Mouse (Mus musculus): ENCODE data around the gene Pxmp4. TPM values are rescaled to one million over a fixed set of nuclear protein-coding genes. Genes with fewer than 3 reads are reported as not detected.
A peak's percentile ranks its signal among the peaks of the same experiment; 100 is the strongest.

Pxmp4 gene
- polyA plus RNA-seq, 1 experiment from 2014 or later = 28.0 TPM

DNA sequence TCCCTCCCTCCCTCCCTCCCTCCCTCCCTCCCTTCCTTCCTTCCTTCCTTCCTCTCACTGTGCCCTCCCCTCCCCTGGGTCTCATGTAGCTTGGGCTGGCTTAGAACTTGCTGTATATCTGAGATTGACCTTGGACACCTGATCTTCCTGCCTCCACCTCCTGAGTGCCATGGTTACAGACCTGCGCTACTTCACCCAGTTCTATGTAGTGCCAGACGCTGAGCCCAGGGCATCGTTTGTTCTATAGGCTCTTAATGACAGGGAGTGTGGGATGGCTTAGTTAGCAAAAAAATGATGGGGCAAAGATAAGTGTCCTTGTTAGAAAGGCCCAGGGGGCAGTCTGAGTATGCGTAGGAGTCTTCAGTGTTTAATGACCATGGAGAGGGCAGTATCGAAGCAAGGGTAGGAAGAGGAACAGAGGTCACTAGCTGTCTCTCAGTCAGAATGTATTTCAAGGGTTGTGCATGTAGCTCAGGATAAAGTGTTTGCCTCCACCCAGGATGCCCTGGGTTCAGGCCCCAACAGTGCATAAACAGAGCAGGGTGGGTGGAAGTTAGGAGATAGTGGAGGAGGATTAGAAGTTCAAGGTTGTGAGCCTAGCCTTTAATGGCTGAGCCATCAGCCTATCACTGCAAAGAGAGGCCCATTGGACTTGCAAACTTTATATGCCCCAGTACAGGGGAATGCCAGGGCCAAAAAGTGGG, 29.7 kb upstream of the Pxmp4 start:
- H3K27ac ChIP-seq = no peak overlapping the region
- no peaks in the 10 kb centered on the region for H3K9me3 ChIP-seq
- 80% methylated on average over 5 of the region's 5 CpGs for WGBS
- no peaks in the 10 kb centered on the region for H3K4me1 ChIP-seq (replicated peaks)
- peaks cover 13% of the 10 kb centered on the region for H3K36me3 ChIP-seq
- H3K4me3 ChIP-seq (replicated peaks) = no peak overlapping the region
- H3K9ac ChIP-seq = no peak overlapping the region
- no peak overlapping the region for H3K4me2 ChIP-seq (replicated peaks)
- 0 out of 2 replicates have a peak, but pooled peaks have one; percentile 14 for ATAC-seq
- no peaks in the 10 kb centered on the region for H3K27me3 ChIP-seq (replicated peaks)

DNA sequence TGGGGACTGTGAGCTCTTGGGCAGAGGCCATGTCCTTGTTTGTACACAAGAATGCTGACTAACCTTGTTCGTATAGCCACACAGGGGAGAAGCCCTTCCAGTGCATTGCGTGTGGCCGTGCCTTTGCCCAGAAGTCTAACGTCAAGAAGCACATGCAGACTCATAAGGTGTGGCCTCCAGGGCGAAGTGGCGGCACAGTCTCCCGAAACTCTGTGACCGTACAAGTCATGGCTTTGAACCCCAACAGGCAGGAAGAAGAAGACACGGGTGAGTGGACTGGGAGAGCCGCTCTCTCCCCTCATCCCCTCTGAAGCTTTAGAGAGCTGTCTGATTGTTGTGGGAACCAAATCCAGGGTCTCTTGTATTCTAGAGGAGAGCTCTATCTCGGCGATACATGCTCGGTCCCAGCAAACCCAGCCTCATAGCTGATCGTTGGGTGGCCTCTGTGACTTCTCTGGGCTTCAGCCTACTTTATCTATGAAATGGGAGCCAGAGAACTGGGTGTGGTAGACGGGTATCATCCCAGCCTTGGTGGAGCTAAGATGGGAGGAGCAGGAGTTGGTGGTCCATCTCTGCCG, 28.8 kb upstream of the Pxmp4 start:
- no peaks in the 10 kb centered on the region for H3K9me3 ChIP-seq
- WGBS = 92% methylated on average over 16 of the region's 16 CpGs
- no peak overlapping the region for H3K4me2 ChIP-seq (replicated peaks)
- no peaks in the 10 kb centered on the region for H3K4me1 ChIP-seq (replicated peaks)
- H3K27ac ChIP-seq = no peak overlapping the region
- peak; percentile 61; the same call in 1 of the 2 replicates for ATAC-seq
- H3K4me3 ChIP-seq (replicated peaks) = no peak overlapping the region
- no peaks in the 10 kb centered on the region for H3K27me3 ChIP-seq (replicated peaks)
- H3K9ac ChIP-seq = no peak overlapping the region
- peaks cover 8% of the 10 kb centered on the region; the same call in 1 of the 2 replicates for H3K36me3 ChIP-seq

- Histone ChIP-seq H3K36me3 (peaks cover 6% of the 10 kb centered on the region; the same call in 1 of the 2 replicates), H3K9me3 (no peaks in the 10 kb centered on the region), H3K4me2 (replicated peaks) (no peak overlapping the region), H3K4me3 (replicated peaks) (no peak overlapping the region), H3K9ac (no peak overlapping the region), H3K27ac (no peak overlapping the region), H3K27me3 (replicated peaks) (no peaks in the 10 kb centered on the region), H3K4me1 (replicated peaks) (no peaks in the 10 kb centered on the region)
- WGBS = 80% methylated on average over 5 of the region's 5 CpGs
- ATAC-seq = no peak
These were observed 27.0 kb upstream of the Pxmp4 start for GRCm38 (mm10) chr2:154630531-154630930.

- no peaks in the 10 kb centered on the region for H3K4me1 ChIP-seq (replicated peaks)
- no peak overlapping the region for H3K4me2 ChIP-seq (replicated peaks)
- no peaks in the 10 kb centered on the region for H3K27me3 ChIP-seq (replicated peaks)
- no peak for ATAC-seq
- H3K27ac ChIP-seq = no peak overlapping the region
- no peaks in the 10 kb centered on the region for H3K9me3 ChIP-seq
- H3K4me3 ChIP-seq (replicated peaks) = no peak overlapping the region
- H3K9ac ChIP-seq = no peak overlapping the region
- H3K36me3 ChIP-seq = peaks cover 4% of the 10 kb centered on the region; the same call in 1 of the 2 replicates
These were observed 20.6 kb upstream of the Pxmp4 start for GRCm38 (mm10) chr2:154624137-154624536.

DNA sequence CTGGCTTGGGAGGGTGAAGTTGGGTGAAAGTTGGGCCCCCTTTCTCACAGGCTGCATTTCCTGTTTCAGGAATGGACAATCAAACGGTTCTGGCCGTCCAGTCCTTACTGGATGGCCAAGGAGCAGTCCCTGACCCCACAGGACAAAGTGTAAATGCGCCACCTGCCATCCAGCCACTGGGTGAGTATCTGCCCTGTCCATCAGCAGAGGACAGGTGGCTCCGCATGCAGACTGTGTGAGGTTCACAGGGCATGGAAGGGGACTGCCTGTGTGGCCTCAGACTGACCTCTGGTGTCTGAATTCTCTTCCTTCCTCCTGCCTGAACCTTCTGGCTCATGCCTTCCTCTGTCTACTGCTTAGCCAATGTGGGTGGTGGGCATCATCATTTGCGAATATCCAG, 18.2 kb upstream of the Pxmp4 start:
- H3K4me2 ChIP-seq (replicated peaks) = no peak overlapping the region
- no peak overlapping the region for H3K4me3 ChIP-seq (replicated peaks)
- H3K4me1 ChIP-seq (replicated peaks) = no peaks in the 10 kb centered on the region; the same call in 1 of the 2 replicates
- 74% methylated on average over 5 of the region's 5 CpGs for WGBS
- peak; percentile 34; the same call in 1 of the 2 replicates for ATAC-seq
- H3K36me3 ChIP-seq = no peaks in the 10 kb centered on the region; the same call in 1 of the 2 replicates
- no peak overlapping the region for H3K9ac ChIP-seq
- no peaks in the 10 kb centered on the region for H3K9me3 ChIP-seq
- H3K27me3 ChIP-seq (replicated peaks) = no peaks in the 10 kb centered on the region
- H3K27ac ChIP-seq = no peak overlapping the region

DNA sequence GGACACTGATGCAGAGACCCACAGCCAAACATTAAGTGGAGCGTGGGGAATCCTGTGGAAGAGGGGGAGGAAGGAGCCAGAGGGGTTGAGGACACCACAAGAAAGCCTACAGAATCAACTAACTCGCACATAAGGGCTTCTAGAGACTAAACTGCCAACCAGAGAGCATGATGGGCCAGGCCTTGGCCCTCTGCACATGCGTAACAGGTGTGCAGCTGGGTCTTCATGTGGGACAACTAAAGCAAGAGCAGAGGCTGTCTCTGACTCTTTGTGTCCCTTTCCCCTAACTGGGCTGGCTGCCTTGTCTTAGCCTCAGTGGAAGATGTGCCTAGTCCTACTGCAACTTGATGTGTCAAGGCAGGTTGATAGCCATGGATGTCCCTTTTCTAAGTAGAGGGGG, 13.6 kb upstream of the Pxmp4 start:
- H3K9ac ChIP-seq = no peak overlapping the region
- H3K4me3 ChIP-seq (replicated peaks) = no peak overlapping the region
- H3K9me3 ChIP-seq = no peaks in the 10 kb centered on the region
- no peaks in the 10 kb centered on the region for H3K27me3 ChIP-seq (replicated peaks)
- no peak for ATAC-seq
- peaks cover 9% of the 10 kb centered on the region; the same call in 1 of the 2 replicates for H3K4me1 ChIP-seq (replicated peaks)
- WGBS = 89% methylated on average over 3 of the region's 3 CpGs
- H3K4me2 ChIP-seq (replicated peaks) = no peak overlapping the region
- H3K27ac ChIP-seq = no peak overlapping the region
- no peaks in the 10 kb centered on the region for H3K36me3 ChIP-seq

DNA sequence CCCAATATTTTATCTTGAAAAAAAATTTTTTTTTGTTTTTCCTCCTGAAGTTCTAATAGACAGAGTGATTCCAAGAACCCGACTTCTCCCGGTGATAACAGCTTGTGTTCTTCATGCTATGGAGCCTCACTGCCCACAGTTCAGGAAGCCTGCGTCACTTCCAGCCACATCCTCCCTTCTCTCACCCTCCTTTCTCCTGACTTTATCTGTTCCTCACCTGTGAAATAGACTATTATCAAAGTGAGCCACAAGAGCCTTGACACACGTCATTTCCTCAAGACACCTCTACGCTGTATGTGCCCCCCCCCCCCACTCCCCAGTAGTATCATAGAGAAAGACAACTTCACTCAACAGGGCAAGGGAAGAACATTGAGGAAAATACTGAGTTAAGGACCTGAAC, 12.2 kb upstream of the Pxmp4 start:
- WGBS = 83% methylated on average over 5 of the region's 5 CpGs
- Histone ChIP-seq H3K4me2 (replicated peaks) (no peak overlapping the region), H3K27ac (no peak overlapping the region), H3K9ac (no peak overlapping the region), H3K4me3 (replicated peaks) (no peak overlapping the region), H3K4me1 (replicated peaks) (peaks cover 9% of the 10 kb centered on the region; the same call in 1 of the 2 replicates), H3K9me3 (no peaks in the 10 kb centered on the region), H3K36me3 (no peaks in the 10 kb centered on the region), H3K27me3 (replicated peaks) (no peaks in the 10 kb centered on the region)
- ATAC-seq = no peak

DNA sequence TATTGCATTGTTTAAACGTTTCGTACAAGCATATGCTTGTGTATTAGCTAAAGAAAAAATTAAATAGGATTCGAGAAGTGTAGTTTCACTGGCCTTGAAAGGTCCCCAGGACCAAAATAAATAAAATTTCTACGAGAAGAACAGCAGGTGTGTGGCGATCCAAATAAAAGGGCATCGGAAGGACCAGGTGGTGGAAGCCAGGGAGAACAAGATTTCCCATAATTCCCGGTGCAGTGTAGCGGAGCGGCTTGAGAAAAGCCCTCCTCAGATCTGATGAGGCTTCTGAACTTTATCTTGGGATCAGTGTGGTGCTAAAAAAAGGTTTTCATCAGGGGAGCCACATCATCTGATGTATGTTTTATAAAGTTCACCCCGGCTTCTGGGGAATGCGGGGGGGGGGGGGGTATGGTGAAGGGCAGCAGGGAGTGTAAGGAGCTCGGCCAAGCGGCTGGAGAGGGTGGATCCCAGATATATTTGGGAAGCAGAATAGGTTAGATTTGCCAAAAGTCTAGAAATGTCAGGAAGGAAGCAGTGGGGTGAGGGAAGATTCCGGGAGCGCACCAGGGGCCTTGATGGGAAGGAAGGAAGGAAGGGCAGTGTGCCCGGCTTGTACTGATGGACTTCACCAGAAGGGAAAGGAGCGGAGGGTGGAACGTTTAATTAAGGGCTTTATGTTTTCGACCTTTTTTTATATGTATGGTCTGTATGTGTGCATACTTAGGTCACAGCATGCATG, 11.5 kb upstream of the Pxmp4 start:
- Histone ChIP-seq H3K27ac (0 out of 2 replicates have a peak overlapping the region, but pooled peaks have one; percentile 17), H3K9ac (no peak overlapping the region), H3K4me1 (replicated peaks) (peaks cover 9% of the 10 kb centered on the region; the same call in 1 of the 2 replicates), H3K9me3 (no peaks in the 10 kb centered on the region), H3K36me3 (no peaks in the 10 kb centered on the region), H3K4me2 (replicated peaks) (no peak overlapping the region), H3K27me3 (replicated peaks) (no peaks in the 10 kb centered on the region), H3K4me3 (replicated peaks) (no peak overlapping the region)
- no peak for ATAC-seq
- 58% methylated on average over 19 of the region's 19 CpGs for WGBS

GRCm38 (mm10) chr2:154613118-154614115, 9.9 kb upstream of the Pxmp4 start, which contains the start of the genes Zfp341 and 4930519P11Rik:
Gene Zfp341 (plus strand): TSS chr2:154613297.
Gene 4930519P11Rik (minus strand): TSS chr2:154613437.
- under 1% methylated on average over 85 of the region's 98 CpGs for WGBS
- ATAC-seq = peak; percentile 97
- peak within 1 kb of the TSS; percentile 55 for H3K4me3 ChIP-seq (replicated peaks)

DNA sequence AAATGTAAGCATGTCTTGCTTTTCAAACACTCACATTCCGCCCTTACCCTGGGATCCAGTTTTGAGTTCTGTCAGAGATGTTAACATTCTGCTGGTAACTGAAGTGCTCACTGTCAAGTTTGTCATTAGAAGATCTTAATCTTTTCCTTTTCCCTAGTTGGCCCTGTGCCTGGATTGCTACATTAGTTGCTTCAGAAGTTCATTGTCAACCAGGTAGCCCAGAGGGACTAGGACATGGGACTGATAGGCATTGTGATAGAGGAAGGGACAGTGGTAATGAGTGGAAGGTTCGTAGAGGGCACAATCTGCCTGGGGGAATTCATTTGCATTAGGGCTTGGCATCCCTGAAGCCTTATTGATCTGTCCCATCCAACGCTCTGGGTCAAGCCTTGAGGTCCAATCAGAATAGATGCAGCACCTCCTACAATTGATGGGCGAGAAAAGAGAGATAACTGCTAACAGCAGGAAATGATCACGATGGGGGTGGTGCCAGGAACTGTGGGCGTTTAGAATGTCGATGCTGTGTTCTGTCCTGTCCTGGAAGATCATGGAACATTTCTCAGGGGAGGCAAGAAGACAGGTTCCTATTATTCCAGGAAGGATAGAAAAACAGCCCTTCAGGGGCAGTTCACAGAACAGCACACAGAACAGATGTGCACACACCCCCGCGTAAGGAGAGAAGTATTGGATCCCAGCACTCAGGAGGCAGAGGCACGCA, 5.7 kb upstream of the Pxmp4 start:
- Histone ChIP-seq H3K27me3 (replicated peaks) (no peaks in the 10 kb centered on the region), H3K27ac (no peak overlapping the region), H3K4me3 (replicated peaks) (no peak overlapping the region), H3K9ac (no peak overlapping the region), H3K4me1 (replicated peaks) (peaks cover 10% of the 10 kb centered on the region; the same call in 1 of the 2 replicates), H3K36me3 (no peaks in the 10 kb centered on the region), H3K4me2 (replicated peaks) (no peak overlapping the region), H3K9me3 (no peaks in the 10 kb centered on the region)
- 60% methylated on average over 10 of the region's 10 CpGs for WGBS
- no peak for ATAC-seq

More at GRCm38 (mm10) chr2:154613118-154614115, 9.9 kb upstream of the Pxmp4 start, which contains the start of the genes Zfp341 and 4930519P11Rik:
- Histone ChIP-seq H3K9ac (peak within 1 kb of the TSS; percentile 75), H3K4me1 (replicated peaks) (peaks cover 9% of the 10 kb centered on the region; the same call in 1 of the 2 replicates), H3K27me3 (replicated peaks) (no peaks in the 10 kb centered on the region), H3K4me2 (replicated peaks) (peak within 1 kb of the TSS; percentile 83), H3K36me3 (no peaks in the 10 kb centered on the region), H3K27ac (peak within 1 kb of the TSS; percentile 99), H3K9me3 (no peaks in the 10 kb centered on the region)

DNA sequence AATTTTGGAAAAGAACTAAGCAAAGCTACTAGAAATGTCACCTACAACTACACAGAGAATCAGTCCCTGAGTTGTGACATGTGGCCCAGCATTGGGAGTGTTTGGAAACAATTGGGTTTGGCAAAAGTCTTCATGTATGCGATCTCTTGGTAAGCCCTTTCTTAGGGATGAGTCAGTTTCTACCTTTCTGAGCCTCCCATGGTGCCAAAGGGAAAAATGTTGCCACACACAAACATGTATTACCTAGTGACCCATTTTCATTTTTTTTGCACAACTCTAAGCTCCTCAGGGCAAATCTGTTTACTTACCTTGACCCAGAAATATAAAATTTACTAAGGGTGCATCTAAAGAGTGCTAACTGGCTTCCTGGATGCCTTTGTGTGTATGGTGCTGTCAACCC, 3.5 kb upstream of the Pxmp4 start:
- no peaks in the 10 kb centered on the region for H3K9me3 ChIP-seq
- H3K4me2 ChIP-seq (replicated peaks) = no peak overlapping the region
- H3K36me3 ChIP-seq = no peaks in the 10 kb centered on the region
- peaks cover 12% of the 10 kb centered on the region; the same call in 1 of the 2 replicates for H3K4me1 ChIP-seq (replicated peaks)
- no peak for ATAC-seq
- WGBS = 90% methylated on average over 1 of the region's 1 CpGs
- H3K4me3 ChIP-seq (replicated peaks) = no peak overlapping the region
- H3K27ac ChIP-seq = no peak overlapping the region
- no peak overlapping the region for H3K9ac ChIP-seq
- H3K27me3 ChIP-seq (replicated peaks) = no peaks in the 10 kb centered on the region
